Mouse (Mus musculus) G1E (cell line): ENCODE measurements around the gene Dhrs4.

Experiments used
- CTCF ChIP-seq: IDR thresholded peaks from 2 replicates; pipeline ENCODE4 v1.5.1; 2012; ENCODE audit warnings: low read depth, low read length, inconsistent platforms, mixed read lengths
- GATA1 ChIP-seq: IDR thresholded peaks from 2 replicates; pipeline ENCODE4 v1.6.1; 2012; ENCODE audit warnings: borderline replicate concordance, low read length, inconsistent platforms, mixed read lengths
- GATA2 ChIP-seq: IDR thresholded peaks from 2 replicates; pipeline ENCODE4 v1.6.1; 2012; ENCODE audit warnings: low read depth, low read length, inconsistent platforms, borderline replicate concordance
- POLR2AphosphoS5 ChIP-seq: IDR thresholded peaks from 2 replicates; pipeline ENCODE4 v1.6.1; 2012; ENCODE audit warnings: low read depth, low read length, inconsistent platforms; ENCODE audit not compliant: insufficient replicate concordance
- TAL1 ChIP-seq: conservative IDR thresholded peaks from 2 replicates; pipeline ENCODE4 v1.6.1; 2012; ENCODE audit warnings: low read depth, low read length, inconsistent platforms, mixed read lengths

DNA sequence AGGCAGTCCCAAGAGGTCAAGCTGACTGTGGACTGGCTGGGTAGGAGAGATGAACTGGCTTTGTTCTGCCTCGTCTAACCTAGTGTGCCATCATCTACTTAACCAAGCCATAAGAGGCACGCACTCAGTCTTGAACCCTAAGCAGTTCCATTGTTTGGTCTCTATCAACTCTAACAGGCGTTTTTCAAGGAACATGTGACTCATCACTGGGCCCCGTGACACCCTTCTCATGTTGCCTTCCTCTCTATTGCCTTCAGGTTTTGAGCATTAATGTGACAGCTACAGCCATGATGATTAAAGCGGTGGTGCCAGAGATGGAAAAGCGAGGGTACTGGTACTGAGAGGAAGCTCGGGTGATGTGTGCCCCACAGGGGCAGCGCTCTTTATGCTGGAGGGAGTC is 8.3 kb downstream of the Dhrs4 start:
- TF ChIP-seq CTCF, result no peak
- no peak for TF ChIP-seq TAL1
- TF ChIP-seq POLR2AphosphoS5, result no peak
- no peak for TF ChIP-seq GATA1
- TF ChIP-seq GATA2, result no peak
